Mouse (Mus musculus): ENCODE measurements around the gene Lrmp. TPM values are rescaled to one million over a fixed set of nuclear protein-coding genes. Genes with fewer than 3 reads are reported as not detected.

Gene Lrmp
- 0.39 and 0.92 TPM in 2 replicates for polyA plus RNA-seq (2015; fragmentation: Nextera tagmentation; extraction: Ambion mirVana)

- peak within 1 kb of the TSS; percentile 46; the same call in 1 of the 2 replicates for H3K9ac ChIP-seq
- no peak within 1 kb of the TSS for H3K4me3 ChIP-seq
- ATAC-seq = no peak
- peaks cover 12% of the 10 kb centered on the region for H3K4me1 ChIP-seq
- peak within 1 kb of the TSS; percentile 20; the same call in 1 of the 2 replicates for H3K4me2 ChIP-seq
- H3K36me3 ChIP-seq (ENCODE audit: poor library complexity, severe bottlenecking) = no peaks in the 10 kb centered on the region
- H3K27ac ChIP-seq = peak within 1 kb of the TSS; percentile 79
- no peaks in the 10 kb centered on the region for H3K27me3 ChIP-seq
- H3K9me3 ChIP-seq (replicated peaks) = no peaks in the 10 kb centered on the region
- 57% methylated on average over 6 of the region's 6 CpGs for WGBS
Measured at GRCm38 (mm10) chr6:145115476-145116097, at the start of gene Lrmp. TSS of gene Lrmp (plus strand) at chr6:145115653.

- no peaks in the 10 kb centered on the region for H3K9me3 ChIP-seq (replicated peaks)
- WGBS = 83% methylated on average over 6 of the region's 6 CpGs
- ATAC-seq = no peak
- H3K27me3 ChIP-seq = no peaks in the 10 kb centered on the region
- no peak overlapping the region for H3K27ac ChIP-seq
- no peak overlapping the region for H3K4me2 ChIP-seq
- no peak overlapping the region for H3K9ac ChIP-seq
- no peaks in the 10 kb centered on the region for H3K4me1 ChIP-seq
- no peaks in the 10 kb centered on the region for H3K36me3 ChIP-seq (ENCODE audit: poor library complexity, severe bottlenecking)
- no peak overlapping the region for H3K4me3 ChIP-seq
Measured at GRCm38 (mm10) chr6:145066416-145066815, 49.0 kb upstream of the Lrmp start.

GRCm38 (mm10) chr6:145067679-145068078 lies 47.8 kb upstream of the Lrmp start:
- no peaks in the 10 kb centered on the region for H3K4me1 ChIP-seq
- H3K27me3 ChIP-seq = no peaks in the 10 kb centered on the region
- no peak overlapping the region for H3K4me2 ChIP-seq
- no peak overlapping the region for H3K9ac ChIP-seq
- 90% methylated on average over 8 of the region's 8 CpGs for WGBS
- H3K4me3 ChIP-seq = no peak overlapping the region
- ATAC-seq = no peak
- H3K27ac ChIP-seq = no peak overlapping the region
- no peaks in the 10 kb centered on the region for H3K9me3 ChIP-seq (replicated peaks)
- H3K36me3 ChIP-seq (ENCODE audit: poor library complexity, severe bottlenecking) = no peaks in the 10 kb centered on the region

- Histone ChIP-seq H3K9me3 (replicated peaks) (no peaks in the 10 kb centered on the region), H3K36me3 (ENCODE audit: poor library complexity, severe bottlenecking) (no peaks in the 10 kb centered on the region), H3K4me2 (no peak overlapping the region), H3K4me1 (no peaks in the 10 kb centered on the region), H3K4me3 (no peak overlapping the region), H3K9ac (no peak overlapping the region), H3K27me3 (no peaks in the 10 kb centered on the region), H3K27ac (no peak overlapping the region)
- WGBS = 94% methylated on average over 7 of the region's 7 CpGs
- no peak for ATAC-seq
Measured at GRCm38 (mm10) chr6:145069397-145069796, 46.1 kb upstream of the Lrmp start.

GRCm38 (mm10) chr6:145069921-145070320 lies 45.5 kb upstream of the Lrmp start:
- H3K4me3 ChIP-seq = no peak overlapping the region

GRCm38 (mm10) chr6:145074461-145074860 lies 41.0 kb upstream of the Lrmp start:
- Histone ChIP-seq H3K4me1 (peaks cover 7% of the 10 kb centered on the region; the same call in 1 of the 2 replicates), H3K27me3 (no peaks in the 10 kb centered on the region), H3K4me3 (no peak overlapping the region), H3K36me3 (ENCODE audit: poor library complexity, severe bottlenecking) (no peaks in the 10 kb centered on the region), H3K9me3 (replicated peaks) (no peaks in the 10 kb centered on the region), H3K4me2 (peak overlapping the region; percentile 98), H3K27ac (no peak overlapping the region), H3K9ac (no peak overlapping the region)
- peak; percentile 25; the same call in 1 of the 2 replicates for ATAC-seq

More at GRCm38 (mm10) chr6:145069921-145070320, 45.5 kb upstream of the Lrmp start:
- H3K27me3 ChIP-seq = no peaks in the 10 kb centered on the region
- H3K4me2 ChIP-seq = no peak overlapping the region
- H3K9me3 ChIP-seq (replicated peaks) = no peaks in the 10 kb centered on the region
- no peak overlapping the region for H3K9ac ChIP-seq
- H3K27ac ChIP-seq = no peak overlapping the region
- ATAC-seq = no peak
- no peaks in the 10 kb centered on the region for H3K4me1 ChIP-seq
- WGBS = 80% methylated on average over 2 of the region's 2 CpGs
- H3K36me3 ChIP-seq (ENCODE audit: poor library complexity, severe bottlenecking) = no peaks in the 10 kb centered on the region

- Histone ChIP-seq H3K27ac (no peak overlapping the region), H3K4me3 (peak overlapping the region; percentile 59), H3K36me3 (ENCODE audit: poor library complexity, severe bottlenecking) (no peaks in the 10 kb centered on the region), H3K9ac (peak overlapping the region; percentile 77), H3K9me3 (replicated peaks) (no peaks in the 10 kb centered on the region), H3K27me3 (no peaks in the 10 kb centered on the region), H3K4me2 (peak overlapping the region; percentile 98), H3K4me1 (peaks cover 7% of the 10 kb centered on the region; the same call in 1 of the 2 replicates)
- peak; percentile 71; the same call in 1 of the 2 replicates for ATAC-seq
- WGBS = under 1% methylated on average over 20 of the region's 20 CpGs
Measured at GRCm38 (mm10) chr6:145075088-145075547, 40.3 kb upstream of the Lrmp start.

- Histone ChIP-seq H3K27ac (no peak within 1 kb of the TSS), H3K4me3 (peak within 1 kb of the TSS; percentile 59), H3K4me2 (peak within 1 kb of the TSS; percentile 98), H3K27me3 (no peaks in the 10 kb centered on the region), H3K9ac (peak within 1 kb of the TSS; percentile 77), H3K9me3 (replicated peaks) (no peaks in the 10 kb centered on the region), H3K36me3 (ENCODE audit: poor library complexity, severe bottlenecking) (no peaks in the 10 kb centered on the region), H3K4me1 (peaks cover 7% of the 10 kb centered on the region; the same call in 1 of the 2 replicates)
- peak; percentile 87 for ATAC-seq
- WGBS = under 1% methylated on average over 39 of the region's 39 CpGs
Measured at GRCm38 (mm10) chr6:145075548-145076224, 39.8 kb upstream of the Lrmp start, which contains the start of gene Bcat1. TSS of gene Bcat1 (minus strand) at chr6:145076184.

- Histone ChIP-seq H3K4me1 (peaks cover 7% of the 10 kb centered on the region; the same call in 1 of the 2 replicates), H3K27ac (no peak overlapping the region), H3K9me3 (replicated peaks) (no peaks in the 10 kb centered on the region), H3K36me3 (ENCODE audit: poor library complexity, severe bottlenecking) (no peaks in the 10 kb centered on the region), H3K9ac (peak overlapping the region; percentile 77), H3K4me2 (peak overlapping the region; percentile 98), H3K27me3 (no peaks in the 10 kb centered on the region), H3K4me3 (peak overlapping the region; percentile 59)
- 15% methylated on average over 9 of the region's 9 CpGs for WGBS
- no peak; the same call in 1 of the 2 replicates for ATAC-seq
Measured at GRCm38 (mm10) chr6:145076286-145076685, 39.2 kb upstream of the Lrmp start.

GRCm38 (mm10) chr6:145079087-145079759 lies 36.2 kb upstream of the Lrmp start:
- Histone ChIP-seq H3K36me3 (ENCODE audit: poor library complexity, severe bottlenecking) (no peaks in the 10 kb centered on the region), H3K9me3 (replicated peaks) (no peaks in the 10 kb centered on the region), H3K4me1 (peaks cover 7% of the 10 kb centered on the region; the same call in 1 of the 2 replicates), H3K4me2 (no peak overlapping the region), H3K27ac (no peak overlapping the region), H3K9ac (no peak overlapping the region), H3K27me3 (no peaks in the 10 kb centered on the region), H3K4me3 (no peak overlapping the region)
- WGBS = 82% methylated on average over 9 of the region's 9 CpGs
- ATAC-seq = no peak

- 86% methylated on average over 4 of the region's 4 CpGs for WGBS
- ATAC-seq = no peak
- H3K9me3 ChIP-seq (replicated peaks) = no peaks in the 10 kb centered on the region
- H3K27me3 ChIP-seq = no peaks in the 10 kb centered on the region
- H3K36me3 ChIP-seq (ENCODE audit: poor library complexity, severe bottlenecking) = no peaks in the 10 kb centered on the region
- no peaks in the 10 kb centered on the region for H3K4me1 ChIP-seq
- no peak overlapping the region for H3K4me2 ChIP-seq
- H3K4me3 ChIP-seq = no peak overlapping the region
- no peak overlapping the region for H3K9ac ChIP-seq
- H3K27ac ChIP-seq = no peak overlapping the region
Measured at GRCm38 (mm10) chr6:145081721-145082120, 33.7 kb upstream of the Lrmp start.

Measured in forebrain, embryonic 13.5 days (tissue).